Mouse (Mus musculus): ENCODE measurements around the gene 5730522E02Rik.

- TF ChIP-seq CTCF (IDR thresholded peaks at IDR 0.05; ENCODE audit: low read depth, low read length), result no peak
- TF ChIP-seq POLR2A (IDR thresholded peaks at IDR 0.05; ENCODE audit: borderline replicate concordance, low read depth, low read length), result no peak
Observed at GRCm38 (mm10) chr11:26210582-26211180, at the start of gene 5730522E02Rik.
